Mouse (Mus musculus) lung, postnatal 0 days (tissue): ENCODE results near the gene Ccdc34. TPM values are rescaled to one million over a fixed set of nuclear protein-coding genes. Genes with fewer than 3 reads are reported as not detected.

ENCODE experiments used
- ATAC-seq: fragments of 200-750 bp; cut with Nextera tagmentation; 2 replicates; pipeline ENCODE4 v1.8.0; 2017; ENCODE audit warnings: moderate library complexity
- DNase-seq: peaks from one replicate; pipeline ENCODE4 v3.0.0-alpha.2; 2016; ENCODE audit warnings: low spot score
- H3K27ac ChIP-seq: fragments of 300-500 bp; sonication (generic); 2 replicates; pipeline ENCODE4 v1.5.1; 2014; ENCODE audit warnings: antibody characterized with exemption, mild to moderate bottlenecking, low read length, mixed read lengths
- H3K27me3 ChIP-seq: fragments of 300-500 bp; sonication (generic); replicated peaks from 2 replicates; pipeline ENCODE4 v1.6.1; 2014; ENCODE audit warnings: low read length, mixed read lengths; ENCODE audit not compliant: insufficient read depth
- H3K36me3 ChIP-seq: fragments of 300-500 bp; sonication (generic); 2 replicates; pipeline ENCODE4 v1.6.1; 2014; ENCODE audit warnings: low read length, mixed read lengths; ENCODE audit not compliant: insufficient read depth
- H3K4me1 ChIP-seq: fragments of 300-500 bp; sonication (generic); 2 replicates; pipeline ENCODE4 v1.6.1; 2014; ENCODE audit warnings: antibody characterized with exemption, low read depth, low read length, mixed read lengths; ENCODE audit not compliant: insufficient read depth
- H3K4me2 ChIP-seq: fragments of 300-500 bp; sonication (generic); replicated peaks from 2 replicates; pipeline ENCODE4 v1.6.1; 2014; ENCODE audit warnings: low read depth, mild to moderate bottlenecking, low read length, moderate library complexity, mixed read lengths
- H3K4me3 ChIP-seq: fragments of 300-500 bp; sonication (generic); 2 replicates; pipeline ENCODE4 v1.5.1; 2014; ENCODE audit warnings: low read depth, low read length
- H3K9ac ChIP-seq: fragments of 300-500 bp; sonication (generic); replicated peaks from 2 replicates; pipeline ENCODE4 v1.6.1; 2014; ENCODE audit warnings: low read depth, mild to moderate bottlenecking
- H3K9me3 ChIP-seq: fragments of 300-500 bp; sonication (generic); 2 replicates; pipeline ENCODE4 v1.6.1; 2016; ENCODE audit warnings: low read length, mixed read lengths
- CTCF ChIP-seq: IDR thresholded peaks from 2 replicates; pipeline ENCODE4 v1.5.1; 2016; ENCODE audit warnings: antibody characterized with exemption, mild to moderate bottlenecking
- EP300 ChIP-seq: IDR thresholded peaks from 2 replicates; pipeline ENCODE4 v1.6.1; 2016; ENCODE audit warnings: antibody characterized with exemption, mild to moderate bottlenecking, control low read depth
- WGBS: fragments of 180-500 bp; shearing (Covaris S2); extraction: QIAGEN DNeasy Blood & Tissue Kit; methylation state at CpG from one replicate; pipeline ENCODE4 v1.1.7; 2014; 5-methylcytosine and 5-hydroxymethylcytosine counted together
- polyA plus RNA-seq: library from polyadenylated mRNA; unstranded; fragments of >200 nt; fragmentation: Nextera tagmentation; extraction: Ambion mirVana; gene quantifications from 2 replicates; pipeline ENCODE4 v1.2.1, GENCODE M21; 2015

The Ccdc34 gene
- polyA plus RNA-seq, 1 experiment from 2014 or later = 10.4 TPM

GRCm38 (mm10) chr2:110036265-110036664, 18.6 kb downstream of the Ccdc34 start:
- H3K27ac ChIP-seq = no peak overlapping the region
- H3K9me3 ChIP-seq = no peaks in the 10 kb centered on the region
- no peak overlapping the region for H3K4me2 ChIP-seq
- no peak overlapping the region for H3K9ac ChIP-seq
- WGBS = 21% methylated on average over 4 of the region's 4 CpGs
- H3K27me3 ChIP-seq = no peaks in the 10 kb centered on the region
- TF ChIP-seq EP300 = no peak
- TF ChIP-seq CTCF = no peak
- no peak for DNase-seq
- no peak overlapping the region for H3K4me3 ChIP-seq
- H3K36me3 ChIP-seq = no peaks in the 10 kb centered on the region
- ATAC-seq = no peak
- H3K4me1 ChIP-seq = no peaks in the 10 kb centered on the region

- no peaks in the 10 kb centered on the region for H3K27me3 ChIP-seq
- WGBS = 41% methylated on average over 4 of the region's 4 CpGs
- TF ChIP-seq EP300 (no peak), CTCF (no peak)
- no peaks in the 10 kb centered on the region for H3K36me3 ChIP-seq
- H3K4me2 ChIP-seq = no peak overlapping the region
- no peak for DNase-seq
- no peaks in the 10 kb centered on the region for H3K9me3 ChIP-seq
- H3K9ac ChIP-seq = no peak overlapping the region
- no peak overlapping the region for H3K4me3 ChIP-seq
- no peaks in the 10 kb centered on the region for H3K4me1 ChIP-seq
- no peak for ATAC-seq
- no peak overlapping the region for H3K27ac ChIP-seq
These were observed 19.0 kb downstream of the Ccdc34 start for GRCm38 (mm10) chr2:110036665-110037064.

- TF ChIP-seq CTCF (no peak), EP300 (no peak)
- ATAC-seq = no peak
- Histone ChIP-seq H3K4me1 (no peaks in the 10 kb centered on the region), H3K4me2 (no peak overlapping the region), H3K27me3 (no peaks in the 10 kb centered on the region), H3K36me3 (no peaks in the 10 kb centered on the region), H3K27ac (no peak overlapping the region), H3K4me3 (no peak overlapping the region), H3K9me3 (no peaks in the 10 kb centered on the region), H3K9ac (no peak overlapping the region)
- DNase-seq = no peak
- 66% methylated on average over 2 of the region's 2 CpGs for WGBS
These were observed 19.6 kb downstream of the Ccdc34 start for GRCm38 (mm10) chr2:110037221-110037620.

DNA sequence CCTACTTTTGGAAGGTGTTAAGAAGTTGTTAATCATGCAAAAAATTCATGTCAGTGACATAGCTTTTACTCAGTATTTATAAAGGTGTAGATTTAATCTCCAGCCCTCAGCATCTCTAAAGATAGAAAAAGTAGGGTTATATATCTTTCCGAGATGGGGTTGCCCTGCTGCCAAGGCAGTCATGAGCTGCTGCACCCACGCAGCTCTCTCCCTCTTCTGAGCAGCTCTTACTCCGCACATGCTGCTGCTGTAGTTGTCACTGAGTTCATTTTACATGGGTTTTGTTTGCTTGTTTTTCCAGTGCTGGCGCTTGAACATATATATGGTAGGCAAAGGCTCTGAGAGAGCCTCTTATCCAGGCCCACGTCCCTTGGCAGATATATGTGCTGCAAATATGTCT, 20.7 kb downstream of the Ccdc34 start:
- no peak for ATAC-seq
- 76% methylated on average over 5 of the region's 5 CpGs for WGBS
- H3K4me3 ChIP-seq = no peak overlapping the region

DNA sequence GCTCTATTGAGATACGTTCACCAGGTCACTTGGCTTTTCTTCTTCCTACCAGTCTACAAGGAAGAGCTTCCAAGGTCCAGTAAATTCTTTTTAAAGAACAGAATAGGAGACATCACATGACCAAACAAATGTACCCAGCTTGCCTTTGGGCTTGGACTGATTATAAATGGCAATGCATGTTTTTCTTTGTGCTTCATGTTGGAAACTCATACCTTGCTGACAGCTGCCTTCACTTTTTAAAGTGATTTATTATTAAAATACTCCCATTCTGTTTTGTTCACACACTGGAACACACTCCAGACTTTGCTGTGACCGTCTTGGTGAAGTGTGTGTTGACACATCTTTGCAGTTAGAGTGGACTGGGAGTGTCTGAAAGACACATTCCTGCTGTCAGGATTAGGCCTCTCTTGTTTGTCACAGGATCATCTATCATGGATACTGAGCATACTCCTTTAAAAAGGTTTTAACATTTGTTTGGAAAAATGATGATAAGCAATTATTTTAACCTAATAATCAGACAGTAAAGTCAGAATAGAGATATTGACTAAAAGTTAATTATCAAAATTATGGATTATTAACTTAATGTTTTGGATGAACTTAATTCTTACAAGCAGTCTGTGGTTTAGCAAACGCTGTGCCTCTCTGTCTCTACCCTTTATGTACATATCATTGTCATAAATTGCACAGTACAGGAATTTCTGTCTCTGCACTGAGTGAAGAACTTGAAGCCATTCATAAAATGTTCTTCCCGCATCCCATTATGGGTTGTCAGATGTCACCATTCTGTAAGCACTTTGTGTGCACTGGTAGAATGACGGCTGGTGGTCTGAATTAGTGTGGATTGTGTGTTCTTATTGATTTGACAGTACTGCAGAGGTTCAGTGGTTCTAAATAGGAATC, 25.5 kb downstream of the Ccdc34 start:
- Histone ChIP-seq H3K4me3 (no peak overlapping the region), H3K4me1 (no peaks in the 10 kb centered on the region), H3K4me2 (no peak overlapping the region), H3K27me3 (no peaks in the 10 kb centered on the region), H3K9ac (no peak overlapping the region), H3K36me3 (no peaks in the 10 kb centered on the region), H3K9me3 (no peaks in the 10 kb centered on the region), H3K27ac (no peak overlapping the region)
- 57% methylated on average over 5 of the region's 5 CpGs for WGBS
- no peak for TF ChIP-seq CTCF
- TF ChIP-seq EP300 = no peak
- ATAC-seq = no peak
- DNase-seq = no peak

More for the DNA sequence above, 20.7 kb downstream of the Ccdc34 start:
- no peak overlapping the region for H3K4me2 ChIP-seq
- H3K9ac ChIP-seq = no peak overlapping the region
- no peaks in the 10 kb centered on the region for H3K4me1 ChIP-seq
- no peaks in the 10 kb centered on the region for H3K36me3 ChIP-seq
- DNase-seq = no peak
- H3K9me3 ChIP-seq = no peaks in the 10 kb centered on the region
- H3K27me3 ChIP-seq = no peaks in the 10 kb centered on the region
- no peak overlapping the region for H3K27ac ChIP-seq
- TF ChIP-seq EP300 (no peak), CTCF (no peak)

- TF ChIP-seq CTCF (no peak), EP300 (no peak)
- Histone ChIP-seq H3K27me3 (no peaks in the 10 kb centered on the region), H3K36me3 (no peaks in the 10 kb centered on the region), H3K27ac (no peak overlapping the region), H3K9me3 (no peaks in the 10 kb centered on the region), H3K4me2 (no peak overlapping the region), H3K4me3 (no peak overlapping the region), H3K9ac (no peak overlapping the region), H3K4me1 (no peaks in the 10 kb centered on the region)
- 57% methylated on average over 4 of the region's 4 CpGs for whole genome bisulfite sequencing
- ATAC-seq (no peak), DNase-seq (no peak)
These were observed 40.8 kb downstream of the Ccdc34 start for GRCm38 (mm10) chr2:110058424-110058823.
